Mouse (Mus musculus) spleen, adult 2 months (tissue): ENCODE data around the gene Myog.

ENCODE experiments used
- CTCF ChIP-seq: fragments of 200-500 bp; IDR thresholded peaks from 2 replicates; pipeline ENCODE4 v1.5.1; 2011; ENCODE audit warnings: mild to moderate bottlenecking, inconsistent platforms; ENCODE audit not compliant: insufficient read depth, insufficient read length, insufficient replicate concordance; ENCODE audit errors: extremely low read depth
- POLR2A ChIP-seq: fragments of 200-500 bp; IDR thresholded peaks from 2 replicates; pipeline ENCODE4 v1.6.1; 2011; ENCODE audit warnings: low read depth, low read length, inconsistent platforms

DNA sequence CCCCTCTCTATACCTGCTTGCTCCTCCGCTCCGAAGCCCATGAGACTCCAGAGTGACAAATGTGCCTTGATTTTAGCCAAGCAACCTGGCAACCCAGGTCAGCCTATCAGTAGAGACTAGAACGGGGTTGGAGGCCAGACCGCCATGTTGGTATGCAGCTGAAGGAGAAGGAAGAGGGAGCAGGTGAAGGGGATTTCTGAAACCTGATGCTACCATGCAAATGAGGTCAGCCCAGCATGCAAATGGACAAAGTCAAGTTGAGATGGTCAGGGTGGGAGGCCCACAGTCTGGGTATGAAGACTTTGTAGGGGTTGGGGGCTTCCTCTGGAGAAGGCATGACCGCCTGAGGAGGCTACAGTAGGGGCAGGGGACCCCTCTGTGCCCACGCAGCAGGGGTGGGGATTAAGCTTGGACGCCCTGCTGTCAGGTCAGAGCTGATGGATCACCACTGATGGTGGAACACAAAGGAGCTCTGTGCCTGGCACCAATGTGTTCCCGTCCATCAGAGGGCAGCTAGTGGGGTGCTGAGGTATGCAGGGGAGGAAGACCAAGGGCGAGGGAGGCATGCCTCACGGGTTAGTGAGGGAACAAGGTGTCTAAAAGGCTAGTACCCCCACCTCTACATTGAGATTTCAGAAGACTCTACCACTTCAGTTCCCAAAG is 4.2 kb upstream of the Myog start:
- TF ChIP-seq POLR2A (no peak), CTCF (no peak)
